Mouse (Mus musculus) neural tube, embryonic 13.5 days (tissue): Measurements from ENCODE around the gene Gm10750. TPM values are rescaled to one million over a fixed set of nuclear protein-coding genes. Genes with fewer than 3 reads are reported as not detected.
"Not testable (repeated sequence)": the region's sequence is repeated elsewhere in the genome, so short reads cannot be mapped to it uniquely, and the experiment has no call there.

Experiments used
- ATAC-seq: fragments of 200-750 bp; cut with Nextera tagmentation; 2 replicates; pipeline ENCODE4 v1.8.0; 2017; ENCODE audit warnings: low read depth, mild to moderate bottlenecking, moderate TSS enrichment, moderate library complexity
- H3K27ac ChIP-seq: fragments of 300-500 bp; sonication (generic); replicated peaks from 2 replicates; pipeline ENCODE4 v1.5.1; 2015; ENCODE audit warnings: moderate library complexity, mild to moderate bottlenecking, inconsistent platforms
- H3K27me3 ChIP-seq: fragments of 300-500 bp; sonication (generic); 2 replicates; pipeline ENCODE4 v1.6.1; 2015; ENCODE audit warnings: mild to moderate bottlenecking, inconsistent platforms
- H3K36me3 ChIP-seq: fragments of 300-500 bp; sonication (generic); 2 replicates; pipeline ENCODE4 v1.6.1; 2015; ENCODE audit warnings: mild to moderate bottlenecking, inconsistent platforms
- H3K4me1 ChIP-seq: fragments of 300-500 bp; sonication (generic); replicated peaks from 2 replicates; pipeline ENCODE4 v1.6.1; 2015; ENCODE audit warnings: inconsistent platforms
- H3K4me2 ChIP-seq: fragments of 300-500 bp; sonication (generic); 2 replicates; pipeline ENCODE4 v1.6.1; 2015; ENCODE audit warnings: inconsistent platforms, mild to moderate bottlenecking, moderate library complexity
- H3K4me3 ChIP-seq: fragments of 300-500 bp; sonication (generic); 2 replicates; pipeline ENCODE4 v1.5.1; 2015; ENCODE audit warnings: mild to moderate bottlenecking, inconsistent platforms
- H3K9ac ChIP-seq: fragments of 300-500 bp; sonication (generic); 2 replicates; pipeline ENCODE4 v1.6.1; 2015; ENCODE audit warnings: moderate library complexity, mild to moderate bottlenecking, inconsistent platforms
- H3K9me3 ChIP-seq: fragments of 300-500 bp; sonication (generic); 2 replicates; pipeline ENCODE4 v1.6.1; 2016; ENCODE audit warnings: inconsistent platforms
- WGBS: fragments of 180-500 bp; shearing (Covaris S2); methylation state at CpG from one replicate; pipeline ENCODE4 v1.1.7; 2015; 5-methylcytosine and 5-hydroxymethylcytosine counted together
- polyA plus RNA-seq: library from polyadenylated mRNA; unstranded; fragments of >200 nt; fragmentation: Nextera tagmentation; extraction: Ambion mirVana; gene quantifications from 2 replicates; pipeline ENCODE4 v1.2.1, GENCODE M21; 2015

Gm10750 gene
- polyA plus RNA-seq = not detected in 2 replicates

- WGBS = 70% methylated on average over 5 of the region's 5 CpGs
- not testable (repeated sequence) for H3K4me3 ChIP-seq, H3K4me1 ChIP-seq, H3K9me3 ChIP-seq, H3K36me3 ChIP-seq, H3K27ac ChIP-seq, ATAC-seq, H3K4me2 ChIP-seq, H3K27me3 ChIP-seq, H3K9ac ChIP-seq
Measured at GRCm38 (mm10) chr2:149017137-149017536, at the start of gene Gm10750. TSS of gene Gm10750 (minus strand) at chr2:149017237.

GRCm38 (mm10) chr2:149004826-149005225, 12.2 kb downstream of the Gm10750 start:
- Histone ChIP-seq H3K27ac (no peak overlapping the region), H3K36me3 (no peaks in the 10 kb centered on the region), H3K4me3 (no peak overlapping the region), H3K9me3 (no peaks in the 10 kb centered on the region), H3K4me1 (no peaks in the 10 kb centered on the region), H3K27me3 (no peaks in the 10 kb centered on the region), H3K9ac (no peak overlapping the region), H3K4me2 (no peak overlapping the region)
- WGBS = 81% methylated on average over 2 of the region's 2 CpGs
- no peak for ATAC-seq

- Histone ChIP-seq H3K4me2 (no peak within 1 kb of the TSS), H3K27me3 (no peaks in the 10 kb centered on the region), H3K27ac (no peak within 1 kb of the TSS), H3K4me3 (no peak within 1 kb of the TSS), H3K9me3 (no peaks in the 10 kb centered on the region), H3K36me3 (no peaks in the 10 kb centered on the region), H3K9ac (no peak within 1 kb of the TSS), H3K4me1 (no peaks in the 10 kb centered on the region)
- no peak for ATAC-seq
Measured at GRCm38 (mm10) chr2:149003151-149003550, 13.9 kb downstream of the Gm10750 start, which contains the start of gene Gm1330. TSS of gene Gm1330 (minus strand) at chr2:149003251.

- Histone ChIP-seq H3K4me1 (no peaks in the 10 kb centered on the region), H3K9me3 (peaks cover 6% of the 10 kb centered on the region; the same call in 1 of the 2 replicates), H3K4me2 (no peak overlapping the region), H3K27ac (no peak overlapping the region), H3K36me3 (no peaks in the 10 kb centered on the region), H3K27me3 (no peaks in the 10 kb centered on the region), H3K9ac (no peak overlapping the region), H3K4me3 (no peak overlapping the region)
- WGBS = 94% methylated on average over 2 of the region's 2 CpGs
- ATAC-seq = no peak
Measured at GRCm38 (mm10) chr2:148995133-148995532, 21.9 kb downstream of the Gm10750 start.

Other genes with a start within 250 kb of the Gm10750 start
- gene Cst11, start 245.7 kb downstream of the Gm10750 start, polyA plus RNA-seq = not detected in 2 replicates
- not detected in 2 replicates for gene 8030411F24Rik, start 235.2 kb downstream of the Gm10750 start, polyA plus RNA-seq
- not detected in 2 replicates for gene Cst12, start 227.9 kb downstream of the Gm10750 start, polyA plus RNA-seq
- gene Cst8, start 218.5 kb downstream of the Gm10750 start, polyA plus RNA-seq = not detected in 2 replicates
- gene Cst13, start 197.2 kb downstream of the Gm10750 start, polyA plus RNA-seq = not detected in 2 replicates
- gene Cst9, start 182.1 kb downstream of the Gm10750 start, polyA plus RNA-seq = not detected in 2 replicates
- gene 9230104L09Rik, start 152.2 kb downstream of the Gm10750 start, polyA plus RNA-seq = not detected in 2 replicates
- gene Cst3, start 141.5 kb downstream of the Gm10750 start, polyA plus RNA-seq = 512 and 524 TPM in 2 replicates
- not detected in 2 replicates for gene Gm1330, start 14.0 kb downstream of the Gm10750 start, polyA plus RNA-seq